9 mouse cellular contexts compared by ENCODE assay signal in the genomic region with DNA sequence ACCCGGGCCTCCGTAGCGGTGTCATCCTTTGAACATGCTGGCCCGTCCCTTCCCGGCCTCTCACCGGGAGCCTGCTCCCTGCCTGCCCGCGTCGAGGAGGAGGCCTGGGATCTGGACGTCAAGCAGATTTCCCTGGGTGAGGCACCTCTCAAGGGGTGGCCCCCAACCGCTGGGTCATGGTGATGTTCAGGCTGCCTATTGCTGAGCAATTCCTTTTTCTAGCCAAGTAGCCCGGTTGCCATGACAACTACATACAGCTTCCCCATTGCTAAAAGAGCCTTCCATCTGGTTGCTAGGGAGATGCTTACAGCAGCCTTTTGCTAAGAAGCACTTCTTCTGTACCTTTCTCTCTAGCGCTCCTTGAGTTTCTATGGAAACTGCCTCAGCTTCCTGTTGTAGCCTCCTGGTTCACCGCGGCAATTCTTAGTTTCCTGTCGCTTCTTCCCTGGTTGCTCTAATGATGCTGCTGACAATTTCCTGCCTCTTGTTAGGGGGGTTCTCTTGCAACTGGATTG. TPM values are rescaled to one million over a fixed set of nuclear protein-coding genes. Genes with fewer than 3 reads are reported as not detected.
DNase-seq lines count a peak whose midpoint lies in the region; ATAC-seq lines count a peak whose summit lies in the region.
"Had no signal": no experiment of that assay in that cellular context is flagged by ENCODE, and none has a peak within 500 bp of the region (broad histone marks: within the 10 kb centered on the region; RNA-seq: fewer than 3 reads in every experiment).

No protein-coding gene starts in this region.

- H3K27ac ChIP-seq in neural tube, embryonic 12.5 days: peak overlapping the region; percentile 43; the same call in 1 of the 2 replicates

- H3K36me3 ChIP-seq in neural tube, embryonic 12.5 days: peaks cover 80% of the 10 kb centered on the region

- H3K27me3 ChIP-seq in neural tube, embryonic 12.5 days (replicated peaks): no peaks in the 10 kb centered on the region
- H3K27me3 ChIP-seq: CH12.LX had no signal

- peak overlapping the region; percentile 49 for H3K4me2 ChIP-seq in neural tube, embryonic 12.5 days (replicated peaks)

- H3K9ac ChIP-seq in neural tube, embryonic 12.5 days: peak overlapping the region; percentile 38; the same call in 1 of the 2 replicates

- 24% methylated on average over 16 of the region's 16 CpGs for WGBS in neural tube, embryonic 12.5 days

- H3K9me3 ChIP-seq in neural tube, embryonic 12.5 days: no peaks in the 10 kb centered on the region

- intact Hi-C loops in gastrocnemius, postnatal 14 days (cut with DNase I; ENCODE audit: low total_unique reads): loop anchor here (10.0 kb wide), 1 partner anchor 59 kb away; no protein-coding TSS in a partner anchor

- peaks cover 51% of the 10 kb centered on the region for H3K4me1 ChIP-seq in neural tube, embryonic 12.5 days

- peak; percentile 16 for DNase-seq in gastrocnemius, postnatal 14 days
- no peak for DNase-seq in gastrocnemius, postnatal 25 days
- DNase-seq in cerebellum, adult 11-12 months: peak; percentile 74
- DNase-seq in frontal cortex, postnatal 10 days (ENCODE audit: low spot score in 2 of 2): peak; percentile 78 to 89
- peak; percentile 65 to 74 for DNase-seq in left cerebral cortex, adult 18-20 months (ENCODE audit: low spot score in 2 of 2)
- no peak for DNase-seq in yolk sac, embryonic 10.5 days (ENCODE audit: low spot score)
- no peak for DNase-seq in adrenal gland, adult 2 months

- ATAC-seq in neural tube, embryonic 12.5 days (ENCODE audit: low FRiP score, low read depth): peak; percentile 74

- no peak overlapping the region for H3K4me3 ChIP-seq in neural tube, embryonic 12.5 days

RNA-seq across cellular contexts. Expression of gene Tmem253, which starts 11.4 kb away (rescaled TPM):
- total RNA-seq in gastrocnemius, postnatal 14 days (2021): under 1 TPM; 0.55 to 0.62 TPM
- total RNA-seq in gastrocnemius, postnatal 25 days (2021): 1 to 10 TPM; 1.5 to 2.1 TPM
- total RNA-seq in left cerebral cortex, adult 18-20 months (2021): under 1 TPM; 0.28 to 0.56 TPM
- polyA plus RNA-seq in neural tube, embryonic 12.5 days (2016; fragmentation: Nextera tagmentation; extraction: Ambion mirVana): 1.0 and 1.3 TPM in 2 replicates
- 1 to 10 TPM; 1.6 to 2.1 TPM for total RNA-seq in adrenal gland, adult 2 months (2021)
- polyA plus RNA-seq in adrenal gland, adult 2 months (2012; rRNA removed): 0.36 and 0.83 TPM in 2 replicates

RNA-seq across cellular contexts. Expression of gene Zfp219, which starts 16.5 kb away (rescaled TPM):
- total RNA-seq in gastrocnemius, postnatal 14 days (2021): 10 to 100 TPM; 13.3 to 13.4 TPM
- 10 to 100 TPM; 10.8 to 11.7 TPM for total RNA-seq in gastrocnemius, postnatal 25 days (2021)
- 10 to 100 TPM; 40.6 to 41.3 TPM for total RNA-seq in left cerebral cortex, adult 18-20 months (2021)
- polyA plus RNA-seq in neural tube, embryonic 12.5 days (2016; fragmentation: Nextera tagmentation; extraction: Ambion mirVana): 78.3 and 84.9 TPM in 2 replicates
- 10 to 100 TPM; 40.7 to 52.9 TPM for total RNA-seq in adrenal gland, adult 2 months (2021)
- 133 and 156 TPM in 2 replicates for polyA plus RNA-seq in adrenal gland, adult 2 months (2012; rRNA removed)

RNA-seq across cellular contexts. Expression of gene Arhgef40, which starts 19.5 kb away (rescaled TPM):
- total RNA-seq in gastrocnemius, postnatal 14 days (2021): 10 to 100 TPM; 24.2 to 32.0 TPM
- total RNA-seq in gastrocnemius, postnatal 25 days (2021): 10 to 100 TPM; 17.2 to 17.6 TPM
- 10 to 100 TPM; 23.4 to 28.6 TPM for total RNA-seq in left cerebral cortex, adult 18-20 months (2021)
- 105 and 110 TPM in 2 replicates for polyA plus RNA-seq in neural tube, embryonic 12.5 days (2016; fragmentation: Nextera tagmentation; extraction: Ambion mirVana)
- total RNA-seq in adrenal gland, adult 2 months (2021): 10 to 100 TPM; 39.7 to 56.9 TPM
- polyA plus RNA-seq in adrenal gland, adult 2 months (2012; rRNA removed): 97.8 and 107 TPM in 2 replicates

RNA-seq across cellular contexts. Expression of gene Olfr221, which starts 38.2 kb away (rescaled TPM):
- not detected for total RNA-seq in gastrocnemius, postnatal 14 days (2021)
- total RNA-seq in gastrocnemius, postnatal 25 days (2021): not detected
- not detected for total RNA-seq in left cerebral cortex, adult 18-20 months (2021)
- not detected in 2 replicates for polyA plus RNA-seq in neural tube, embryonic 12.5 days (2016; fragmentation: Nextera tagmentation; extraction: Ambion mirVana)
- total RNA-seq in adrenal gland, adult 2 months (2021): not detected
- polyA plus RNA-seq in adrenal gland, adult 2 months (2012; rRNA removed): not detected in 2 replicates
- total RNA-seq: CH12.LX had no signal

Comparison
In these comparisons a context has a peak if more than half of its experiments do, and no peak if none do; other contexts are left out.
1. DNase-seq: peak in gastrocnemius, postnatal 14 days (single experiment), cerebellum, adult 11-12 months (single experiment), frontal cortex, postnatal 10 days (2 of 2) and left cerebral cortex, adult 18-20 months (2 of 2); none in gastrocnemius, postnatal 25 days (single experiment), yolk sac, embryonic 10.5 days (single experiment) and adrenal gland, adult 2 months (single experiment).